Mouse (Mus musculus): ENCODE measurements around the gene Ippk.

Gene Ippk

GRCm38 (mm10) chr13:49478851-49479374 lies 57.9 kb downstream of the Ippk start:
- no peak for DNase-seq (ENCODE audit: low read depth in 2 of 2, low spot score in 2 of 2)

GRCm38 (mm10) chr13:49479399-49479798 lies 58.4 kb downstream of the Ippk start:
- no peak for DNase-seq (ENCODE audit: low read depth in 2 of 2, low spot score in 2 of 2)

GRCm38 (mm10) chr13:49480057-49480456 lies 59.0 kb downstream of the Ippk start:
- DNase-seq (ENCODE audit: low read depth in 2 of 2, low spot score in 2 of 2), result no peak

GRCm38 (mm10) chr13:49480551-49480950 lies 59.5 kb downstream of the Ippk start:
- no peak for DNase-seq (ENCODE audit: low read depth in 2 of 2, low spot score in 2 of 2)

GRCm38 (mm10) chr13:49485388-49485787 lies 64.3 kb downstream of the Ippk start:
- no peak for DNase-seq (ENCODE audit: low read depth in 2 of 2, low spot score in 2 of 2)

- no peak for DNase-seq (ENCODE audit: low read depth in 2 of 2, low spot score in 2 of 2)
Measured at GRCm38 (mm10) chr13:49492376-49493368, 71.6 kb downstream of the Ippk start, which contains the start of gene Tes3-ps. TSS of gene Tes3-ps (plus strand) at chr13:49493318.

GRCm38 (mm10) chr13:49504510-49504909 lies 83.5 kb downstream of the Ippk start, which contains the start of gene Ecm2:
TSS of gene Ecm2 (plus strand) at chr13:49504810.
- DNase-seq (ENCODE audit: low read depth in 2 of 2, low spot score in 2 of 2), result no peak

GRCm38 (mm10) chr13:49505776-49506175 lies 84.7 kb downstream of the Ippk start:
- DNase-seq (ENCODE audit: low read depth in 2 of 2, low spot score in 2 of 2), result no peak

GRCm38 (mm10) chr13:49507176-49507575 lies 86.1 kb downstream of the Ippk start:
- no peak for DNase-seq (ENCODE audit: low read depth in 2 of 2, low spot score in 2 of 2)
